17 mouse cellular contexts compared by ENCODE assay signal in the genomic region with DNA sequence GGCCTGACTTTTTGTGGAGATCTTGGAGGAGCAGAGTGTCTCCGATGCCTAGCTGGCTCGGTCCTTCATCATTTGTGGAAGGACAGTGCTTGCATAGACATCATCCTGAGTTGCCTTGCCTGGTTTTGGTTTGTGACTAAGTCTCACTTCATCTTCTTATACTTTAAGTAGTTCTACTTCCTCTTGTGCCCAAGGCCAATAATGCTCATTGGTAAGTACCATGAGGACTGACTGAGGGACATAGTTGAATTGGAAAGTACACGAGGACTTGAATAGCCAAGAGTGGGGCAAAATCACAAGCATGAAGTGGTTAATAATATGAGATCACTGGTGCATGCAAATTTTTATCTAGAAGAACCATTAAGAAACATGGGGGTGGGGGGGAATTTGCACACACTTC. TPM values are rescaled to one million over a fixed set of nuclear protein-coding genes. Genes with fewer than 3 reads are reported as not detected.
A peak's percentile ranks its signal among the peaks of the same experiment; 100 is the strongest.
DNase-seq lines count a peak whose midpoint lies in the region; ATAC-seq and TF ChIP-seq lines count a peak whose summit lies in the region.
"Had no signal": no experiment of that assay in that cellular context is flagged by ENCODE, and none has a peak within 500 bp of the region (broad histone marks: within the 10 kb centered on the region; RNA-seq: fewer than 3 reads in every experiment).

No protein-coding gene starts in this region.

- H3K9me3 ChIP-seq in heart, embryonic 12.5 days (replicated peaks) = no peaks in the 10 kb centered on the region
- no peaks in the 10 kb centered on the region for H3K9me3 ChIP-seq in liver, embryonic 15.5 days (replicated peaks)
- H3K9me3 ChIP-seq in forebrain, embryonic 12.5 days = no peaks in the 10 kb centered on the region
- H3K9me3 ChIP-seq: neural tube, embryonic 12.5 days had no signal

- 87% methylated on average over 3 of the region's 3 CpGs for WGBS in heart, embryonic 12.5 days
- 62% methylated on average over 3 of the region's 3 CpGs for WGBS in spleen, adult 2 months
- 69% methylated on average over 3 of the region's 3 CpGs for WGBS in liver, embryonic 15.5 days (ENCODE audit: insufficient replicate concordance)
- WGBS in forebrain, embryonic 12.5 days = 83% methylated on average over 3 of the region's 3 CpGs

- H3K27me3 ChIP-seq in heart, embryonic 12.5 days (replicated peaks) = no peaks in the 10 kb centered on the region
- H3K27me3 ChIP-seq in spleen, adult 2 months (ENCODE audit: control insufficient read depth, insufficient read depth, low read length) = no peaks in the 10 kb centered on the region
- H3K27me3 ChIP-seq in liver, embryonic 15.5 days = no peaks in the 10 kb centered on the region
- no peaks in the 10 kb centered on the region for H3K27me3 ChIP-seq in forebrain, embryonic 12.5 days
- H3K27me3 ChIP-seq: neural tube, embryonic 12.5 days had no signal

- H3K4me3 ChIP-seq in heart, embryonic 12.5 days = no peak overlapping the region
- H3K4me3 ChIP-seq in spleen, adult 2 months (ENCODE audit: extremely low read depth, insufficient read depth, insufficient read length) = no peak overlapping the region
- peak overlapping the region; percentile 27 for H3K4me3 ChIP-seq in liver, embryonic 15.5 days (replicated peaks)
- H3K4me3 ChIP-seq in forebrain, embryonic 12.5 days (replicated peaks) = no peak overlapping the region
- H3K4me3 ChIP-seq: neural tube, embryonic 12.5 days had no signal

- 0 out of 2 replicates have a peak overlapping the region, but pooled peaks have one; percentile 20 for H3K4me2 ChIP-seq in heart, embryonic 12.5 days
- H3K4me2 ChIP-seq in liver, embryonic 15.5 days = peak overlapping the region; percentile 56
- no peak overlapping the region for H3K4me2 ChIP-seq in forebrain, embryonic 12.5 days
- H3K4me2 ChIP-seq: hindbrain, embryonic 14.5 days; neural tube, embryonic 12.5 days had no signal

- no peaks in the 10 kb centered on the region for H3K36me3 ChIP-seq in heart, embryonic 12.5 days
- H3K36me3 ChIP-seq in spleen, adult 2 months (ENCODE audit: control insufficient read depth, insufficient read depth, low read length) = no peaks in the 10 kb centered on the region
- H3K36me3 ChIP-seq in liver, embryonic 15.5 days (replicated peaks) = no peaks in the 10 kb centered on the region
- H3K36me3 ChIP-seq in forebrain, embryonic 12.5 days (replicated peaks) = no peaks in the 10 kb centered on the region
- H3K36me3 ChIP-seq: neural tube, embryonic 12.5 days had no signal

- H3K4me1 ChIP-seq in heart, embryonic 12.5 days (replicated peaks) = peaks cover 6% of the 10 kb centered on the region; the same call in 1 of the 2 replicates
- H3K4me1 ChIP-seq in spleen, adult 2 months (ENCODE audit: control insufficient read depth, insufficient read depth, insufficient read length) = peaks cover 4% of the 10 kb centered on the region; the same call in 1 of the 2 replicates
- H3K4me1 ChIP-seq in liver, embryonic 15.5 days (replicated peaks) = peaks cover 94% of the 10 kb centered on the region
- no peaks in the 10 kb centered on the region for H3K4me1 ChIP-seq in forebrain, embryonic 12.5 days
- H3K4me1 ChIP-seq: neural tube, embryonic 12.5 days had no signal

- no peak for TF ChIP-seq POLR2A in spleen, adult 2 months (IDR thresholded peaks at IDR 0.05; ENCODE audit: low read depth, low read length)

- H3K9ac ChIP-seq in heart, embryonic 12.5 days = no peak overlapping the region
- peak overlapping the region; percentile 41 for H3K9ac ChIP-seq in liver, embryonic 15.5 days
- no peak overlapping the region for H3K9ac ChIP-seq in forebrain, embryonic 12.5 days
- H3K9ac ChIP-seq: hindbrain, embryonic 14.5 days; neural tube, embryonic 12.5 days had no signal

- no peak for ATAC-seq in heart, embryonic 12.5 days (ENCODE audit: insufficient number of reproducible peaks, low FRiP score)
- no peak for ATAC-seq in liver, embryonic 15.5 days (ENCODE audit: insufficient read depth)
- ATAC-seq in forebrain, embryonic 12.5 days (ENCODE audit: low FRiP score) = no peak
- ATAC-seq: forebrain, embryonic 14.5 days had no signal

- DNase-seq in heart, adult 18-20 months = no peak
- DNase-seq in spleen, adult 2 months (ENCODE audit: low read depth in 1 of 2, low spot score in 2 of 2) = no peak
- DNase-seq in spleen, adult 18-20 months = no peak
- DNase-seq in testis, postnatal 14 days (ENCODE audit: low spot score) = no peak
- DNase-seq in ovary, adult 18-20 months (ENCODE audit: low spot score) = no peak
- DNase-seq: adrenal gland, adult 2 months; B cell, adult 2 months; cerebellum, adult 2 months; heart, postnatal 10 days; thymus, postnatal 4 days had no signal

- no peak for TF ChIP-seq CTCF in spleen, adult 2 months (IDR thresholded peaks at IDR 0.05; ENCODE audit: extremely low read depth, insufficient read depth, insufficient read length, insufficient replicate concordance)

- no peak overlapping the region for H3K27ac ChIP-seq in heart, embryonic 12.5 days (ENCODE audit: poor library complexity, severe bottlenecking)
- peak overlapping the region; percentile 5; the same call in 1 of the 2 replicates for H3K27ac ChIP-seq in spleen, adult 2 months (ENCODE audit: insufficient read depth, low read length)
- peak overlapping the region; percentile 99 for H3K27ac ChIP-seq in liver, embryonic 15.5 days (replicated peaks)
- no peak overlapping the region for H3K27ac ChIP-seq in forebrain, embryonic 12.5 days
- H3K27ac ChIP-seq: hindbrain, embryonic 14.5 days; neural tube, embryonic 12.5 days; stomach, postnatal 0 days had no signal

RNA-seq across cellular contexts. Expression of gene Clint1, which starts 45.0 kb away (rescaled TPM):
- 80.2 and 80.8 TPM in 2 replicates for polyA plus RNA-seq in heart, embryonic 12.5 days (2016; fragmentation: Nextera tagmentation; extraction: Ambion mirVana)
- 10 to 100 TPM; 46.7 to 47.9 TPM for total RNA-seq in heart, adult 18-20 months (2021)
- polyA plus RNA-seq in spleen, adult 2 months (2012; rRNA removed) = 41.1 and 48.3 TPM in 2 replicates
- 53.8 and 62.1 TPM in 2 replicates for polyA plus RNA-seq in liver, embryonic 15.5 days (2015; fragmentation: Nextera tagmentation; extraction: Ambion mirVana)
- 76.0 and 77.9 TPM in 2 replicates for polyA plus RNA-seq in forebrain, embryonic 12.5 days (2016; fragmentation: Nextera tagmentation; extraction: Ambion mirVana)

Comparison
In these comparisons a context has a peak if more than half of its experiments do, and no peak if none do; other contexts are left out.
1. H3K27ac ChIP-seq: peak in spleen, adult 2 months (single experiment) and liver, embryonic 15.5 days (single experiment); none in heart, embryonic 12.5 days (single experiment) and forebrain, embryonic 12.5 days (single experiment).